Mouse (Mus musculus) right cerebral cortex, postnatal 36 days (tissue): ENCODE results near the gene Prkch.
A peak's percentile ranks its signal among the peaks of the same experiment; 100 is the strongest.

Experiments used
- DNase-seq, 2 experiments: peaks; one replicate each; pipeline ENCODE4 v3.0.0; 2022; ENCODE audit warnings: low spot score in 2 of 2, mixed read lengths in 1 of 2

Gene Prkch

GRCm38 (mm10) chr12:73754476-73755150 lies 170.0 kb downstream of the Prkch start:
- DNase-seq, result no peak

DNA sequence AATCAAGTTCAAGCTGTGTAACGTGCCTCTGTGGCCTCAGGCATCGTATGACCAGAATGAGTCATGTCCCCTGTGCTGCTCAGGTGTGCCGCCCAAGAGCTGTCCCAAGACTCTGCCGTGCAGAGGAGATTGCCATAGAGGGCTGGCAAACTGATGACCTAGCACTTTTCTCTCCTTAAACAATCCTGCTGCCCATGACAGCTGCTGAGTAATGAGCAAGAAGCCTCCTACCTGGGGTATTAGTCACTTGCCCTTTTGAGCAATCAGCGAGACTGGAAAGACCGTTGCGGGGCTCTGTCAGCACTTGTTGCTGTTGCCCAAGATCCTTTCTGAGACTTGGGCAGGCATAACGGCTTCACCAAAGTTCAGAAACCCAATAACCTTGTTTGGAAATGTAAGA lies 171.1 kb downstream of the Prkch start:
- DNase-seq, result no peak

- DNase-seq, result no peak
Measured at GRCm38 (mm10) chr12:73756527-73756926, 171.9 kb downstream of the Prkch start.

- DNase-seq, result no peak
Measured at GRCm38 (mm10) chr12:73762001-73762400, 177.4 kb downstream of the Prkch start.

GRCm38 (mm10) chr12:73762762-73763161 lies 178.2 kb downstream of the Prkch start:
- peak in 1 of 2 experiments; percentile 31 for DNase-seq

DNA sequence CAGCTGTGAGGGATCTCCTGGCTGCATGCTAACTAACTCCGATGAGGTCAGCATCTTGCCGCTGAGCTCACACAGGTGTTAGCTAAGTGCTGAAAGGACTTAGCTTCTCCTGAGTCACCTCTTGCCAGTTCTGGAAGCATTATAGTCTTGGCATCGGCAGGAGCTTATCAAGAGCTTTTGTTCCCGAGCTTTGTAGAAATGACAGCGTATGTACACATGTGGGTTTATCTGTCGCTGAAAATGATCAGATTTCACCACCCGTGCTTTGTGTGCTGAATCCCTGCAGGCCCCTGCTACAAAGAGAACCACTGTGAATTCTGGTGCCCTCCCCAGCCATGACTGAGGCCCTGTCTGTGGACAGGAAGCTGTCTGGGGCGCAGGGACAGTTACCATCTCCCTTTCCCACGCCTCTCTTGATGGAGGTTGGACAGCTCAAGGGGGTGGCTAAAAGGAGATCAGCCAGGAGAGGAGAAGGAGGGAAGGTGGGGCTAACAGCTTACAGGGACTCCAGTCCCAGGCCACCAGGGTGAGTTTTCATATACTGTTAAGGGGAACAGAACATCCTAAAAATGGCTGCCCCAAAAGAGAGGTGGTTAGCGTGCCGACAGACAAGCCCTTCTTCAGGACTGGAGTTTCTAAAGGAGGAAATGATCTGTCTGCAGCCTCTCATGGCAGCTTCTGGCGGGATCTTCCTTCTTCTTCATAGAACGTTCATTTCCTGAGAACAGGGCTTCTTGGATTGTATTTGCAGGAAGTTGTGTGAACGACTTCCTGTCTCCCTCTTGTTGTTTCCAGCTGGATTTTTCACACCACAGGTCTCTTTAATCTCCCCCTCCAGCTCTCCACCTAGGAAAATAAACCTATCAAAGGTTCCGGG lies 180.3 kb downstream of the Prkch start:
- DNase-seq, result no peak

DNA sequence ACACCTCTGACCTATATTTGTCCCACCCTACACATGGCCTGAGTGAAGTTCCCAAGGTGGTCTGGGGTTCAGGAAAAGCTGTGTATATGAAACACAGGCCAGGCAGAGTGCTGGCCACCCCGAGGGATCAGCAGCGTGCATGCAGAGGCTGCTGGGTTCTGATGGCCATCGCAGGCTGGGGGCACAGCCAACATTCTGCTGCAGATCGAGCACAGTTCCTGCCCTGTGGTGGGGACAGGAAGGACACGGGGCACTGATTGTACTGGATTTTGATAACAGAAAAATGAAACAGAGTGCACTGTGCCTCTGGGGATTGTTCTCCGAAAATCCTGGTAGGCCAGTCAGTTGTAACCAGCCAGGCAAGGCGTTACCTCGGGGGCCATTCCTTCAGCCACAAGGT lies 181.6 kb downstream of the Prkch start:
- DNase-seq, result no peak

DNA sequence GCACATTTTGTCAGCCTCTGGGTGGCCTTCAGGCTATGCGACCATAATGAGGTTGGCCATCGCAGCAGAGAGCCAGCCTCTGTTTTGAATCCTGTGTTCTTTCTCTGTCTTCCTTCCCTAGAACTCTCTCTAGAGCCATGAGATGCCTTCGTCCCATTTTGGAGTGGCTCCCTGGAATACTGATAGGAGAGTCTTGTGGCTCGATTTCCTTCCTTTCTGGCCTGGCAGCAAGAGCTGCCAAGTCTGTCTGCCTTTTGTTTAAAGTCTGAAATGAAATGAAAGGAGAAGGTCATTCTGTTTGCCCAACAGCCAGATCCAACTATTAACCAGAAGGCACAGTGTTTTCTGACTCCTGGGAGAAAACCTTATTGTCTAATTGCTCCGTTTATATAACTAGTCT lies 184.2 kb downstream of the Prkch start:
- DNase-seq, result no peak

GRCm38 (mm10) chr12:73769536-73769935 lies 184.9 kb downstream of the Prkch start:
- no peak for DNase-seq

GRCm38 (mm10) chr12:73770771-73771170 lies 186.2 kb downstream of the Prkch start:
- DNase-seq, result no peak

GRCm38 (mm10) chr12:73774793-73775385 lies 190.3 kb downstream of the Prkch start:
- no peak for DNase-seq

GRCm38 (mm10) chr12:73776401-73776945 lies 191.9 kb downstream of the Prkch start:
- DNase-seq, result no peak

GRCm38 (mm10) chr12:73777673-73778072 lies 193.1 kb downstream of the Prkch start:
- DNase-seq, result no peak

DNA sequence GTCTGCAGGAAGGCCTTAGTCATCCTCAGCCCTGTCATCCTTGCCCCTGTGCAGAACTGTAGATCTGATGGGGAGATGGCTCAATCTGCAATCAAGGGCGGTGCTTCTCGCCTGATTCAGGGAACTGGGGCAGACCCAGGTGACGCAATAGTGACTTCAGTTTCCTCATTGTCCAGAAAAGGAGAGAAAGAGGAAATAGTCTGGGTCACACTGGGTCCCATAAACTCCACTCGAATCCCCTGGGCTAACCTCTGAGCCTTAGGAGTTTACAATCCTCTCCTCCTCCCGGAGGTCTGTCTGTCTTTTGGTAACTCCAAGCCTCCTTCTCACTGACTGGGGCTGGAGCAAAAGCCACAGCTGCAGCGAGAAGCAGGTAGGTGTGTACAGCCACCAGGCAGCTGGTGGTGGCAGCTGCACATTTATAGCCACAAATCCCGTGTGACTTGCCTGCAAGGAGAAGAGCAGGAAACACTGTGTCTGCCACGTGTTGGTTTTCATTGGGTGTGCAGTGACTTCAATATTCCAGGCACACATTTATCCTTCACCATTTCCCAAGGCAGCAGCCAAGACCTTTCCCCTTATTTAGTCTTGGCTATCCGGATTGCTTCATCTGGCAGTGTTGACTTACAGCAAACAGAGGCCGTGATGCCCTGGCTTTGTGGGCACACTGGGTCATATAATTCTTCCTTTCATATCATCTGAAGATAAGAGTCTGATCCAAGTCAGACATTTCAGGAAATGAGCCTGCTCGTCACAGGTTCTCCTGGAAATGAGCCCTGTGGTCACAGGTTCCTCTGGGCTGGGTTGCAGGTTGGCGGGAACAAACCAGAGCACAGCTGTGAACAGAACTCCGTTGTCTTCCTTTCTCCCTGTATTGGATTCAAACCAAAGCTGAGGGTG lies 195.0 kb downstream of the Prkch start:
- peak in 1 of 2 experiments; percentile 5 for DNase-seq

DNA sequence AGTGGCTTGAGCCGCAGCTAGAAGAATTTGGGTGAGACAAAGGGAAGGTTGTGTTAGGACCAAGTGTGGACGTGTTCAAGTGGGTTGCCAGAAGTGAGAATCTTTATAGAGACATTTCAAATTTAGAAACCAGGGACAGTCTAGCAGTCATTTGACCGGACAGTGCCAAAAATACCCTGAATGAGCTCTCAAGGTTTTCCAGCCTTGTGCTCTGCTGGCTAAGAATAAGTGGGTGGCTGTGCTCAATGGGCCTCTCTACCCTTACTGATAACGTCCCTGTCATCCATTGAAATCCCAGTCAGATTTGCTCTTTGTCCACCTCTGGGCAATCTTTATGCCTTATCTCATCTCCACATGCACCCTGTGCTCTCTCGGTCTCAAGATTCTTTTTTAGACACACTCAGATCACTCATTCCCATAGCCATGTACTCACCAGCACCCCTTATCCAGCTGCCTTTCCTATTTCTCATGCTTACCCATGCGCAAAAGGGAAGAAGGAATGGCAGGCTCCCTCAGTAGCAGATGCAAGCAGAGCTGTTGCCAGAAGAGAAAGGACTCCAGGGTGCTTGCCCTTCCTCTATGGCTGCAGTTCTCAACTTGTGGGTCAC lies 196.9 kb downstream of the Prkch start:
- no peak for DNase-seq

GRCm38 (mm10) chr12:73786909-73787308 lies 202.3 kb downstream of the Prkch start:
- peak in 1 of 2 experiments; percentile 12 for DNase-seq

GRCm38 (mm10) chr12:73788850-73789249 lies 204.3 kb downstream of the Prkch start:
- no peak for DNase-seq

DNA sequence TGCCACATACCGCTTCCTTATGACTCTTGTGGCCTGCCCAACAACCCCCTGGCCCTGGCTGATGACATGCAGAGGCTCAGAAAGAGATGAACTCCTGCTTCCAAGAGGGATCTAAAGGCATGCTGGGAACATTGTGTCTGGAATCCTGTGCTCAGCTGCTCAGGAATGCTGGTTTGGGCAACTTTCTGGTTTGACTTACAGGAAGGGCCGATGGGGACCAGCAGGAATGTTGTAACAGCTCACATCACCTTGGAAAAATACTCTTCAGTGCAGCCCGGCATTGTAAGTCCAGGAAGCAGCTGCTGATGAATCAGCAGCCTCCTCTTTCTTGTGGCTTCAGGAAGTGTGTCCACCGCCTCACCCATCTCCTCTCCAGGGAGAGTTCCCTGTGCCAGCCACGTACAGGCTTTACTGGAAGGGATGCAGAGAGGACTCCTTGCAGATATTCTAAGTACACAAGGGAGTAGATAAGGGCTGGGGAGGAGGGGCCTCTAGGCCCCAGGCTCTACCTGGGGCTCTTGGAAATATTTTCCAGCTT lies 206.0 kb downstream of the Prkch start:
- DNase-seq, result no peak

DNA sequence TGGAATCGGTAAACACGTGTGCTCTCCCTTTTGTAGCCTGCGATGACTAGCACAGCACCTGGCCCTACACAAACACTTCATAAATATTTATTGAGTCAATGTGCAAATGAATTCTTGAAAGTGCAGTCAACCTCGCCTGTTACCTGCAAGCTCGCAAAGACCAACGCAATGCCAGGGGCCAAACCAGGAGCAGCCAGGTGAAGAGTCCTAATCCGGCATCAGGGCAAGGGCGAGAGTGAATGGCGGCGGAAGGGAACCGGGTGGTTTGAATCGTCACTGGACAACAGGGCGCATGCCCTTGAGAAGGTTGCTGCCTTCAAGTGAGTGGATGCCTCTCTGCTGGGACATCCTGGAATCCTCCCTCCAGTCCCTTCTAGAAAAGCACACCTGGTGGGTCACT lies 208.6 kb downstream of the Prkch start:
- DNase-seq, result no peak

DNA sequence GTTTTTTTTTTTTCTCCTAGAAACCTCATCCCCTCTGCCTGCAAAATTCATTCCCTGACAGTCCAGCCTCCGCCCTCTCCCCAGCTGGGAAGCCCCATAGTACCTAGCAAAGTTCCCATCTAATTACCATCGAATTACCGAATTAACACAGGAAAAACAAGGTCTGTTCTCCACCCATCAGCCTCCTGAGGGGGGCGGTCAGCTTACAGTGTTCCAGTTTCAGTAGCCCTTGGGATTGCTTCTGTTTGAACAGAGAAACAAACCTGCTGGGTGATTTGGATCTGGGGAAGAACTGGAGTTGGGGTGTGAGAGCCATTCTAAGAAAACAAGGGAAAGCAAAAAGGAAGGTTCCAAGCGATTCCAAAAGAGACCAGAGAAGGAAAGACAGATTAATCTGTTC lies 209.1 kb downstream of the Prkch start:
- DNase-seq, result peak in 1 of 2 experiments; percentile 2
